Mouse (Mus musculus): Measurements from ENCODE around the gene Pdcd6ip. TPM values are rescaled to one million over a fixed set of nuclear protein-coding genes. Genes with fewer than 3 reads are reported as not detected.
"Not testable (repeated sequence)": the region's sequence is repeated elsewhere in the genome, so short reads cannot be mapped to it uniquely, and the experiment has no call there.

Pdcd6ip gene
- total and polyA plus RNA-seq, 2 experiments, result 33.9 to 56.6 TPM

DNA sequence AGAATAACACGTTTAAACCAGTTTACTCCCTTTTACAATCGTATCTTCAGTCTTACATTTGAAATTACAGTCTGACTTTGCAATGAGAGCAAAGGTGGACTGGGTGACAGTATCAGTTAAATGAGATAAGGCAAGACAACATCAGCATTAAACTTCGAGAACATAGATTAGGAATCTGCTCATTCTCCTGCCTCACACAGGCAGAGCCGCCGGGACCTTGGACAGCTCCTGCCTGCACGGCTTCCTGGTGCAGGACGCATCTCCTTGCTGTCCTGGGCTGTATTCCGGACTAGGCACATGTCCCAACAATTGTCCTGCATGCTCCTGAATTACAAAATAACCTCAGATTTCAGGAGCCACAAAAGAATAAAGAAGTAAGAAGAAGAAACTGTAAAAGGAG, 54.5 kb downstream of the Pdcd6ip start:
- Histone ChIP-seq H3K27ac (replicated peaks; ENCODE audit: insufficient read depth, low read depth, low read length) (no peak overlapping the region), H3K36me3 (ENCODE audit: control insufficient read depth, insufficient read depth, low read length) (peaks cover 39% of the 10 kb centered on the region), H3K79me2 (ENCODE audit: control insufficient read depth, insufficient read depth, low read length) (no peaks in the 10 kb centered on the region), H3K4me3 (ENCODE audit: insufficient read depth, low read depth, low read length) (no peak overlapping the region), H3K4me1 (ENCODE audit: control insufficient read depth, insufficient read depth, low read length) (no peaks in the 10 kb centered on the region), H3K27me3 (ENCODE audit: control insufficient read depth, insufficient read depth, low read length) (no peaks in the 10 kb centered on the region), H3K9ac (ENCODE audit: low read depth, low read length) (no peak overlapping the region)
- WGBS, result 86% methylated on average over 8 of the region's 8 CpGs
- no peak for TF ChIP-seq POLR2A (IDR thresholded peaks at IDR 0.05; ENCODE audit: extremely low read depth, insufficient read depth, low read length)
- no peak for DNase-seq (ENCODE audit: extremely low read depth, low read depth, low spot score)

- H3K27me3 ChIP-seq (ENCODE audit: control insufficient read depth, insufficient read depth, low read length), result no peaks in the 10 kb centered on the region
- WGBS, result 69% methylated on average over 8 of the region's 8 CpGs
- H3K4me1 ChIP-seq (ENCODE audit: control insufficient read depth, insufficient read depth, low read length), result no peaks in the 10 kb centered on the region
- H3K9ac ChIP-seq (ENCODE audit: low read depth, low read length), result no peak overlapping the region
- peak; percentile 15 for DNase-seq (ENCODE audit: extremely low read depth, low read depth, low spot score)
- no peaks in the 10 kb centered on the region for H3K79me2 ChIP-seq (ENCODE audit: control insufficient read depth, insufficient read depth, low read length)
- no peak overlapping the region for H3K4me3 ChIP-seq (ENCODE audit: insufficient read depth, low read depth, low read length)
- peaks cover 19% of the 10 kb centered on the region for H3K36me3 ChIP-seq (ENCODE audit: control insufficient read depth, insufficient read depth, low read length)
- H3K27ac ChIP-seq (replicated peaks; ENCODE audit: insufficient read depth, low read depth, low read length), result no peak overlapping the region
- TF ChIP-seq POLR2A (IDR thresholded peaks at IDR 0.05; ENCODE audit: extremely low read depth, insufficient read depth, low read length) (no peak), CTCF (IDR thresholded peaks at IDR 0.05; ENCODE audit: low read depth, low read length) (no peak)
These were observed 57.3 kb downstream of the Pdcd6ip start for GRCm38 (mm10) chr9:113650787-113651186.

GRCm38 (mm10) chr9:113649211-113649610, 58.8 kb downstream of the Pdcd6ip start:
- DNase-seq (ENCODE audit: extremely low read depth, low read depth, low spot score); H3K9ac ChIP-seq (ENCODE audit: low read depth, low read length); H3K4me1 ChIP-seq (ENCODE audit: control insufficient read depth, insufficient read depth, low read length); H3K79me2 ChIP-seq (ENCODE audit: control insufficient read depth, insufficient read depth, low read length); H3K27ac ChIP-seq (replicated peaks; ENCODE audit: insufficient read depth, low read depth, low read length); H3K4me3 ChIP-seq (ENCODE audit: insufficient read depth, low read depth, low read length); H3K27me3 ChIP-seq (ENCODE audit: control insufficient read depth, insufficient read depth, low read length): not testable (repeated sequence)
- WGBS, result 71% methylated on average over 8 of the region's 8 CpGs
- H3K36me3 ChIP-seq (ENCODE audit: control insufficient read depth, insufficient read depth, low read length), result peaks cover 12% of the 10 kb centered on the region

DNA sequence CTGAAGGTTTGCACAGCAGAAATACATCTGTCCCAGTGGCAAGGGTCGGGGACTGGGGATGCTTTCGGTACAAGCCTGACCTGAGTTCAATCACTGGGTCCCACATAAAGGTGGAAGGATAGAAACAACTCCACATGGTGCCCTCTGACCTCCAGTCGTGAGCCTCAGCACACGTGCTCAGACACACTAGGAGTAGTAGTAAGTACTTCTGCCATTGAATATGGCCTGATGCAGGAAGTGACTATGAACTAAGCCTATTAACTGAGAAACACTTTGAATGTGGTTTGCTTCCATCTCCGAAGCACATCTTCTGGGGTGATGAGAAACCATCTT, 62.3 kb downstream of the Pdcd6ip start:
- no peaks in the 10 kb centered on the region for H3K4me1 ChIP-seq (ENCODE audit: control insufficient read depth, insufficient read depth, low read length)
- no peak for TF ChIP-seq CTCF (IDR thresholded peaks at IDR 0.05; ENCODE audit: low read depth, low read length)
- TF ChIP-seq POLR2A (IDR thresholded peaks at IDR 0.05; ENCODE audit: extremely low read depth, insufficient read depth, low read length), result no peak
- H3K79me2 ChIP-seq (ENCODE audit: control insufficient read depth, insufficient read depth, low read length), result no peaks in the 10 kb centered on the region
- no peaks in the 10 kb centered on the region for H3K27me3 ChIP-seq (ENCODE audit: control insufficient read depth, insufficient read depth, low read length)
- no peak overlapping the region for H3K9ac ChIP-seq (ENCODE audit: low read depth, low read length)
- no peaks in the 10 kb centered on the region for H3K36me3 ChIP-seq (ENCODE audit: control insufficient read depth, insufficient read depth, low read length)
- 34% methylated on average over 5 of the region's 5 CpGs for WGBS
- no peak overlapping the region for H3K4me3 ChIP-seq (ENCODE audit: insufficient read depth, low read depth, low read length)
- no peak overlapping the region for H3K27ac ChIP-seq (replicated peaks; ENCODE audit: insufficient read depth, low read depth, low read length)
- no peak for DNase-seq (ENCODE audit: extremely low read depth, low read depth, low spot score)

- 19% methylated on average over 11 of the region's 11 CpGs for WGBS
- DNase-seq (ENCODE audit: extremely low read depth, low read depth, low spot score), result peak; percentile 21
These were observed 62.8 kb downstream of the Pdcd6ip start for GRCm38 (mm10) chr9:113645153-113645836.

DNA sequence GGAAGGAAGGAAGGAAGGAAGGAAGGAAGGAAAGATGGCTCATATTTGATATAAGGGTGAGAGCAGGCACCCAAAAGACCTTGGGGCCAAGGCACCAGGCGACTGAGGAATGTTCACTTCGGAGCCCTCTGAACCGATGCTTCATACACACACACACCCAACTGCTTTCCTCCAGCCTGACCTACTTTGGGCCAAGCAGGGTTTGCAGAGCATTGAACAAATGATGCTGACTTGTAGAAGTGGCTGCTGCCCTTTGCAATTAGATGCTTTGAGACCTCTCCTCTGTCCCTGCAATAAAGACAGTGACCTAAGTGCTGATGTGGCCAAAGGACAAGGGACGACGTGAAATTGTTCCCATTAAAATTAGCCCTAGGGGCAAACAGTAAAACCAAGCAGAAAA, 63.4 kb downstream of the Pdcd6ip start:
- Histone ChIP-seq H3K27me3 (ENCODE audit: control insufficient read depth, insufficient read depth, low read length) (no peaks in the 10 kb centered on the region), H3K4me3 (ENCODE audit: insufficient read depth, low read depth, low read length) (no peak overlapping the region), H3K36me3 (ENCODE audit: control insufficient read depth, insufficient read depth, low read length) (no peaks in the 10 kb centered on the region), H3K79me2 (ENCODE audit: control insufficient read depth, insufficient read depth, low read length) (no peaks in the 10 kb centered on the region), H3K4me1 (ENCODE audit: control insufficient read depth, insufficient read depth, low read length) (no peaks in the 10 kb centered on the region), H3K9ac (ENCODE audit: low read depth, low read length) (no peak overlapping the region), H3K27ac (replicated peaks; ENCODE audit: insufficient read depth, low read depth, low read length) (no peak overlapping the region)
- 59% methylated on average over 5 of the region's 5 CpGs for WGBS
- TF ChIP-seq CTCF (IDR thresholded peaks at IDR 0.05; ENCODE audit: low read depth, low read length) (no peak), POLR2A (IDR thresholded peaks at IDR 0.05; ENCODE audit: extremely low read depth, insufficient read depth, low read length) (no peak)
- DNase-seq (ENCODE audit: extremely low read depth, low read depth, low spot score), result no peak

More at GRCm38 (mm10) chr9:113645153-113645836, 62.8 kb downstream of the Pdcd6ip start:
- H3K4me3 ChIP-seq (ENCODE audit: insufficient read depth, low read depth, low read length), result no peak overlapping the region
- H3K36me3 ChIP-seq (ENCODE audit: control insufficient read depth, insufficient read depth, low read length), result no peaks in the 10 kb centered on the region
- H3K9ac ChIP-seq (ENCODE audit: low read depth, low read length), result no peak overlapping the region
- no peak for TF ChIP-seq POLR2A (IDR thresholded peaks at IDR 0.05; ENCODE audit: extremely low read depth, insufficient read depth, low read length)
- TF ChIP-seq CTCF (IDR thresholded peaks at IDR 0.05; ENCODE audit: low read depth, low read length), result peak; percentile 40; the same call in 1 of the 2 replicates
- no peaks in the 10 kb centered on the region for H3K27me3 ChIP-seq (ENCODE audit: control insufficient read depth, insufficient read depth, low read length)
- H3K4me1 ChIP-seq (ENCODE audit: control insufficient read depth, insufficient read depth, low read length), result no peaks in the 10 kb centered on the region
- H3K27ac ChIP-seq (replicated peaks; ENCODE audit: insufficient read depth, low read depth, low read length), result no peak overlapping the region
- no peaks in the 10 kb centered on the region for H3K79me2 ChIP-seq (ENCODE audit: control insufficient read depth, insufficient read depth, low read length)

Data from liver, adult 2 months (tissue).